Mouse (Mus musculus) spleen, adult 12 weeks (tissue): ENCODE measurements around the gene Adgrd1.

ENCODE experiments used
- DNase-seq: peaks from one replicate; pipeline ENCODE4 v3.0.0; 2022; ENCODE audit warnings: low spot score

Adgrd1 gene

GRCm38 (mm10) chr5:129208279-129208678 is 111.7 kb downstream of the Adgrd1 start:
- DNase-seq: no peak

GRCm38 (mm10) chr5:129208845-129209244 is 112.3 kb downstream of the Adgrd1 start:
- DNase-seq: no peak

GRCm38 (mm10) chr5:129211385-129212031 is 115.0 kb downstream of the Adgrd1 start:
- DNase-seq: no peak

- DNase-seq: no peak
Measured at GRCm38 (mm10) chr5:129214023-129214422, 117.5 kb downstream of the Adgrd1 start.

GRCm38 (mm10) chr5:129216001-129216400 is 119.5 kb downstream of the Adgrd1 start:
- DNase-seq: no peak

- no peak for DNase-seq
Measured at GRCm38 (mm10) chr5:129217481-129218221, 121.1 kb downstream of the Adgrd1 start.

GRCm38 (mm10) chr5:129218222-129218505 is 121.6 kb downstream of the Adgrd1 start:
- no peak for DNase-seq

- DNase-seq: no peak
Measured at GRCm38 (mm10) chr5:129218537-129218981, 122.0 kb downstream of the Adgrd1 start.

GRCm38 (mm10) chr5:129219178-129219760 is 122.7 kb downstream of the Adgrd1 start:
- no peak for DNase-seq

- DNase-seq: no peak
Measured at GRCm38 (mm10) chr5:129225810-129226450, 129.4 kb downstream of the Adgrd1 start.

- no peak for DNase-seq
Measured at GRCm38 (mm10) chr5:129228171-129228570, 131.6 kb downstream of the Adgrd1 start.

GRCm38 (mm10) chr5:129233301-129233700 is 136.8 kb downstream of the Adgrd1 start:
- DNase-seq: no peak

GRCm38 (mm10) chr5:129233881-129234432 is 137.4 kb downstream of the Adgrd1 start:
- DNase-seq: no peak

- no peak for DNase-seq
Measured at GRCm38 (mm10) chr5:129236366-129236765, 139.8 kb downstream of the Adgrd1 start.

- DNase-seq: no peak
Measured at GRCm38 (mm10) chr5:129241865-129242264, 145.3 kb downstream of the Adgrd1 start.

- no peak for DNase-seq
Measured at GRCm38 (mm10) chr5:129242265-129242664, 145.7 kb downstream of the Adgrd1 start.

- no peak for DNase-seq
Measured at GRCm38 (mm10) chr5:129243120-129243519, 146.6 kb downstream of the Adgrd1 start.

GRCm38 (mm10) chr5:129244392-129244791 is 147.8 kb downstream of the Adgrd1 start:
- no peak for DNase-seq

- DNase-seq: no peak
Measured at GRCm38 (mm10) chr5:129249080-129249479, 152.5 kb downstream of the Adgrd1 start.
